Mouse (Mus musculus) CD8-positive naive resting alpha-beta T cell, adult 2 months (primary cell): ENCODE results near the gene Sorcs3.

ENCODE experiments used
- DNase-seq, 2 experiments: peaks; one replicate each; pipeline ENCODE4 v3.0.0; 2022; ENCODE audit warnings: low read depth in 2 of 2, low spot score in 2 of 2

The Sorcs3 gene

GRCm38 (mm10) chr19:48205929-48206814 is at the start of gene Sorcs3:
Gene Sorcs3, plus strand, starts transcription at chr19:48206025.
- DNase-seq: no peak

- DNase-seq: no peak
These were observed 40.5 kb upstream of the Sorcs3 start for GRCm38 (mm10) chr19:48165341-48165740.

- DNase-seq: no peak
These were observed 38.7 kb upstream of the Sorcs3 start for GRCm38 (mm10) chr19:48167110-48167509.

GRCm38 (mm10) chr19:48168284-48168683 is 37.5 kb upstream of the Sorcs3 start:
- no peak for DNase-seq

- no peak for DNase-seq
These were observed 31.1 kb upstream of the Sorcs3 start for GRCm38 (mm10) chr19:48174717-48175116.

- DNase-seq: no peak
These were observed 1.8 kb upstream of the Sorcs3 start for GRCm38 (mm10) chr19:48203928-48204470.

- no peak for DNase-seq
These were observed 1.3 kb upstream of the Sorcs3 start for GRCm38 (mm10) chr19:48204476-48204875.

GRCm38 (mm10) chr19:48204892-48205761 is 698 bp upstream of the Sorcs3 start:
- DNase-seq: no peak

- no peak for DNase-seq
These were observed 1.3 kb downstream of the Sorcs3 start for GRCm38 (mm10) chr19:48206861-48207730.

- DNase-seq: no peak
These were observed 2.0 kb downstream of the Sorcs3 start for GRCm38 (mm10) chr19:48207731-48208370.

- no peak for DNase-seq
These were observed 9.6 kb downstream of the Sorcs3 start for GRCm38 (mm10) chr19:48215379-48215778.

- no peak for DNase-seq
These were observed 32.1 kb downstream of the Sorcs3 start for GRCm38 (mm10) chr19:48237786-48238372.

- no peak for DNase-seq
These were observed 32.6 kb downstream of the Sorcs3 start for GRCm38 (mm10) chr19:48238391-48238790.

- no peak for DNase-seq
These were observed 35.1 kb downstream of the Sorcs3 start for GRCm38 (mm10) chr19:48240960-48241359.

- no peak for DNase-seq
These were observed 38.2 kb downstream of the Sorcs3 start for GRCm38 (mm10) chr19:48244036-48244435.

- no peak for DNase-seq
These were observed 53.4 kb downstream of the Sorcs3 start for GRCm38 (mm10) chr19:48259223-48259622.

- no peak for DNase-seq
These were observed 54.8 kb downstream of the Sorcs3 start for GRCm38 (mm10) chr19:48260671-48261070.

- DNase-seq: no peak
These were observed 57.9 kb downstream of the Sorcs3 start for GRCm38 (mm10) chr19:48263750-48264149.

GRCm38 (mm10) chr19:48280273-48280672 is 74.4 kb downstream of the Sorcs3 start:
- no peak for DNase-seq

GRCm38 (mm10) chr19:48282250-48282649 is 76.4 kb downstream of the Sorcs3 start:
- no peak for DNase-seq
